Mouse (Mus musculus) thymus, adult 2 months (tissue): ENCODE data around the gene Gm20388. TPM values are rescaled to one million over a fixed set of nuclear protein-coding genes. Genes with fewer than 3 reads are reported as not detected.

Experiments used
- DNase-seq: peaks from one replicate; pipeline ENCODE4 v3.0.0; 2021
- H3K27ac ChIP-seq: fragments of 200-500 bp; 2 replicates; pipeline ENCODE4 v1.5.1; 2012; ENCODE audit warnings: low read length, control low read depth; ENCODE audit not compliant: control insufficient read depth, insufficient read depth
- H3K27me3 ChIP-seq: fragments of 200-500 bp; 2 replicates; pipeline ENCODE4 v1.6.1; 2012; ENCODE audit warnings: mild to moderate bottlenecking, low read length, moderate library complexity, mixed read lengths; ENCODE audit not compliant: control insufficient read depth, insufficient read depth
- H3K36me3 ChIP-seq: fragments of 200-500 bp; 2 replicates; pipeline ENCODE4 v1.6.1; 2012; ENCODE audit warnings: mild to moderate bottlenecking, low read length, moderate library complexity; ENCODE audit not compliant: control insufficient read depth, insufficient read depth
- H3K4me1 ChIP-seq: fragments of 200-500 bp; replicated peaks from 2 replicates; pipeline ENCODE4 v1.6.1; 2012; ENCODE audit warnings: low read length; ENCODE audit not compliant: control insufficient read depth, insufficient read depth
- H3K4me3 ChIP-seq: fragments of 200-500 bp; 2 replicates; pipeline ENCODE4 v1.5.1; 2012; ENCODE audit warnings: mild to moderate bottlenecking, low read length, control low read depth, moderate library complexity; ENCODE audit not compliant: control insufficient read depth, insufficient read depth
- CTCF ChIP-seq: fragments of 200-500 bp; IDR thresholded peaks from 2 replicates; pipeline ENCODE4 v1.5.1; 2012; ENCODE audit warnings: mild to moderate bottlenecking, control low read depth, low read length, moderate library complexity, borderline replicate concordance; ENCODE audit not compliant: control insufficient read depth, poor library complexity, insufficient read depth; ENCODE audit errors: extremely low read depth
- POLR2A ChIP-seq: fragments of 200-500 bp; IDR thresholded peaks from 2 replicates; pipeline ENCODE4 v1.6.1; 2012; ENCODE audit warnings: mild to moderate bottlenecking, low read length, control low read depth, moderate library complexity; ENCODE audit not compliant: control insufficient read depth, poor library complexity, insufficient read depth; ENCODE audit errors: extremely low read depth
- WGBS: fragments of 180-500 bp; shearing (Covaris S2); methylation state at CpG from one replicate; pipeline ENCODE4 v1.1.7; 2018; 5-methylcytosine and 5-hydroxymethylcytosine counted together
- polyA plus RNA-seq: library from polyadenylated mRNA; depleted of rRNA; stranded (reverse); fragments of >200 nt; gene quantifications from 2 replicates; pipeline ENCODE4 v1.2.3, GENCODE M21; 2012

The Gm20388 gene
- polyA plus RNA-seq, 1 experiment: 103 TPM

DNA sequence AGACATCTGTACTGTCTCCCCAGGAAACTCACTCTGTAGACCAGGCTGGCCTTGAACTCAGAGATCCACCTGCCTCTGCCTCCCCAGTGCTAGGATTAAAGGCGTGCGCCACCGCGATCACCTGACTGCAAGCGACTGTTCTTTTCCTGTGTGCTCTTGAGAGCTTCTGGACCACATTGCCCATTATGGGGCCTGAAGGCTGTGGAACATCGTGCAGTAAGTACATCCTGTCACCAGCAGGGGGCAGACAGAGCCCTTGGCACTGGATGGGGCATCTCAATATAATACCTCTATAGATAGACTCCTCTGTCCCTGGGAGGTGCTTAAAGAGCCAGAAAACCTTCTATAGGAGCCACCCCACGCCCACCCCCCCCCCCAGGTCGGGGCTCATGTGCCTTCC lies 2924.3 kb downstream of the Gm20388 start:
- WGBS: 22% methylated on average over 8 of the region's 8 CpGs
- Histone ChIP-seq H3K27ac (no peak overlapping the region), H3K36me3 (no peaks in the 10 kb centered on the region), H3K4me1 (peaks cover 8% of the 10 kb centered on the region), H3K4me3 (no peak overlapping the region), H3K27me3 (no peaks in the 10 kb centered on the region)
- TF ChIP-seq POLR2A: no peak
- peak; percentile 77; the same call in 1 of the 2 replicates for TF ChIP-seq CTCF
- DNase-seq: peak; percentile 72

DNA sequence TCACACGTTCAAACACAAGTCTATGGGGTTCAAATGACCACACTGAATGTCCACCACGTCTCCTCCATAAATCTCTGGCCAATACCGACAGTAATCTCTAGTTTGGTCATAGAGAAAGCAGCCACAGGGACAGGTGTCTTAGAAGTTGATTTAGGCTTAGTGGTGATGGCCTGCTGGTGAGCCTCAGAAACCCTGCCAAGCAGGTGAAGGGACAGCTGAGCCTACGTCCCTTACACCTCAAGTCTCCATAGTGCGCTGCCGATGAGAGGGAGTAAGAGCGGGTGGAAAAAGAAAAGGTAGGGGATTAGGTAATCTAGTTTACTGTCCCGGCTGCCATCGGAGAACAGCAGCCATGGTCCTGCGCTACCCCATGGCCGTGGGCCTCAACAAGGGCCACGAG lies 2925.6 kb downstream of the Gm20388 start:
- Histone ChIP-seq H3K27ac (no peak overlapping the region), H3K4me3 (no peak overlapping the region), H3K4me1 (peaks cover 5% of the 10 kb centered on the region), H3K27me3 (no peaks in the 10 kb centered on the region), H3K36me3 (no peaks in the 10 kb centered on the region)
- DNase-seq: no peak
- WGBS: 93% methylated on average over 12 of the region's 12 CpGs
- no peak for TF ChIP-seq POLR2A

DNA sequence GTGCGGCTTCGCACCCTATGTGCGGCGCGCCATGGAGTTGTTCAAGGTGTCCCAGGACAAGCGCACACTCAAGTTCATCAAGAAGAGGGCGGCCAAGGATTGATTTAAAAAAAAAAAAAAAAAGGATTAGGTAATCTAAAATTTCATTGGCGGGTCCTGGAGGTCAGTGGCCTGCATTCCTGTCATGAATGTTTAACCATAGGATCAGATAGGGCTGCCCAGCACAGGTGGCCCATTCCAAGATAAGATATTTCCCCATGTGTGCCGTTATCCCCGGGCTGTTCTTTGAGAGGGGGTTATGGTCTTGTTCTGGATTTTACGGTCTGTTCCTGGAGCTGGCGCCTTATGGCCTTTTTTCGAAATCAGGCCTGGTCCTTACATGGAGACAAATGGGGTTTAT lies 2926.1 kb downstream of the Gm20388 start:
- no peak overlapping the region for H3K27ac ChIP-seq
- TF ChIP-seq CTCF (no peak), POLR2A (no peak)

DNA sequence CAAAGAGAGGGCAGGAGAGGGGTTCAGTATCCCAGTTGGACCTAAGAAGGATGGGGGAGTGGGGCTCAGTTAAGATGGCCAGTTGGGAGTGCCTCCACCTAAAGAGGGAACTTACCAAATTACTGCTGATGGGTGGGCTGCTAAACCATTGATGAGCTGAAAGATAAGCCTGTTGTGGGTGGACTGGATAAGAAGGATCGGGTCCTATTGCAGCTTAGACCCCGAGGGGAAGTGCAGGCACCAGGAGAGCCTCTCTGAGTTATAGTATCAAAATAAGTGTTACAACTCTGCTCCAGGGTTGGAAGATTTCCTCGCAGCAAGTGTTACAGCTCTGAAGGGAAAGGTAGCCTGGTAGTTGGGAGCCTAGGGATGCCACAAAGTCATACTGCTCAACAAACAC lies 2933.5 kb downstream of the Gm20388 start:
- H3K27me3 ChIP-seq: no peaks in the 10 kb centered on the region
- H3K36me3 ChIP-seq: no peaks in the 10 kb centered on the region
- H3K27ac ChIP-seq: no peak overlapping the region
- DNase-seq: no peak
- no peak for TF ChIP-seq POLR2A
- no peak for TF ChIP-seq CTCF
- peaks cover 5% of the 10 kb centered on the region for H3K4me1 ChIP-seq
- WGBS: 64% methylated on average over 3 of the region's 3 CpGs
- no peak overlapping the region for H3K4me3 ChIP-seq

More for the DNA sequence above, 2926.1 kb downstream of the Gm20388 start:
- Histone ChIP-seq H3K36me3 (no peaks in the 10 kb centered on the region), H3K4me1 (peaks cover 5% of the 10 kb centered on the region), H3K27me3 (no peaks in the 10 kb centered on the region), H3K4me3 (no peak overlapping the region)
- 96% methylated on average over 13 of the region's 13 CpGs for WGBS
- DNase-seq: no peak

DNA sequence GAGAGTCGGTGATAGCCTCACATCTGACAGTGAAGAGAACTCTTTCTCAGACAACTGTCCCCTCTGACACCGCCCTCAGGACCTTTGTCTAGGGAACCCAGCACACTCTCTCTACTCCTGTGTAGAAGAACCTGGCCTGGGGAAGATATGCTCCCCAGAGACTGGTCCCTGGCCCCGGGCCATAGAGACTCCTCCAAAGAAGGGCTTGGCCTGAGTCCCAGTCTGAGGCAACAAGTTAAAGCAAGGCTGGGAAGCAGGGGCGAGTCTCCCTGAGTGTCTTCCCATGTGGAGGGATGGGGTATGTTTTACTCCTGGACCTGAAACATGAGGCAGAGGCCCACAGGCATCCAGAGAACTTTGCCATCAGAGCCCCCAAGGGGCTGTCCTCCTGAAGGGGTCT lies 2935.0 kb downstream of the Gm20388 start:
- H3K27ac ChIP-seq: no peak overlapping the region
- H3K4me1 ChIP-seq: no peaks in the 10 kb centered on the region; the same call in 1 of the 2 replicates
- no peaks in the 10 kb centered on the region for H3K27me3 ChIP-seq
- H3K4me3 ChIP-seq: no peak overlapping the region
- WGBS: 85% methylated on average over 4 of the region's 4 CpGs
- no peaks in the 10 kb centered on the region for H3K36me3 ChIP-seq
- no peak for DNase-seq
- no peak for TF ChIP-seq POLR2A
- TF ChIP-seq CTCF: no peak

DNA sequence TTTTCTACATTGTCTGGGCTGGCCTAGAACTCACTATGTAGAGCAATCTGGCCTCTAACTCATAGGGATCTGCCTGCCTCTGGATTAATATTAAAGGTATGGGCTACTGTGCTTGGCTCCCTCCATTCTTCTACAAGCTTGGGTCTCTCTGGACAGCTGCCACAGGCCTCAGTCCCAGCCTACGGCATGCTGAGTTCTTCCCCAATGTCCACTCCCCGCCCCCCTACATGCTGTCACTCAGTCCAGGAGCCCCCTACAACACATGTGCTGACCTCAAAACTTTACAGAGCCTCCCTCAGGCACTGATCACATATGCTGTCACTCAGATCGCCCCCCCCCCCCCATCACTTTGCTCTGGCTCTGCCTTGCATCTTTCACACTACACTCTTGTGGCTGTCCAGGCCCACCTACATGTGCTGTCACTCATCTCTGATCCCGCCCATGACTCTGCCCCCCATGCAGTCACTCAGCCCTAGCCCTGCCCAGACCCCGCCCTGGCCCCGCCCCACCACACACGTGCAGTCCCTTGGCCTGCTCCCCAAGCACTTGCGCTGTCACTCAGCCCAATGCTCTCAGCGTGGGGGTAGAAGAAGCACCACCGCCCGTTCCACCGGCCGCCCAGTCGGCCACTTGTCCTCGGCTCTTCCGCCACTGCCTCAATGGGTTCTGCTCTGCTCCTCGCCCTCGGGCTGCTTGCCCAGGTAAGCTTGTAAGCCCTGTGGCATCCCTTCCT lies 2937.4 kb downstream of the Gm20388 start, which contains the start of gene Cdh15:
TSS of gene Cdh15 (plus strand) at position 138 of the 733 bp plus-strand sequence.
- no peaks in the 10 kb centered on the region for H3K27me3 ChIP-seq
- H3K4me3 ChIP-seq: no peak within 1 kb of the TSS
- TF ChIP-seq CTCF (no peak), POLR2A (no peak)
- 29% methylated on average over 18 of the region's 18 CpGs for WGBS
- H3K36me3 ChIP-seq: no peaks in the 10 kb centered on the region
- DNase-seq: peak; percentile 29
- H3K4me1 ChIP-seq: no peaks in the 10 kb centered on the region; the same call in 1 of the 2 replicates
- no peak within 1 kb of the TSS for H3K27ac ChIP-seq

DNA sequence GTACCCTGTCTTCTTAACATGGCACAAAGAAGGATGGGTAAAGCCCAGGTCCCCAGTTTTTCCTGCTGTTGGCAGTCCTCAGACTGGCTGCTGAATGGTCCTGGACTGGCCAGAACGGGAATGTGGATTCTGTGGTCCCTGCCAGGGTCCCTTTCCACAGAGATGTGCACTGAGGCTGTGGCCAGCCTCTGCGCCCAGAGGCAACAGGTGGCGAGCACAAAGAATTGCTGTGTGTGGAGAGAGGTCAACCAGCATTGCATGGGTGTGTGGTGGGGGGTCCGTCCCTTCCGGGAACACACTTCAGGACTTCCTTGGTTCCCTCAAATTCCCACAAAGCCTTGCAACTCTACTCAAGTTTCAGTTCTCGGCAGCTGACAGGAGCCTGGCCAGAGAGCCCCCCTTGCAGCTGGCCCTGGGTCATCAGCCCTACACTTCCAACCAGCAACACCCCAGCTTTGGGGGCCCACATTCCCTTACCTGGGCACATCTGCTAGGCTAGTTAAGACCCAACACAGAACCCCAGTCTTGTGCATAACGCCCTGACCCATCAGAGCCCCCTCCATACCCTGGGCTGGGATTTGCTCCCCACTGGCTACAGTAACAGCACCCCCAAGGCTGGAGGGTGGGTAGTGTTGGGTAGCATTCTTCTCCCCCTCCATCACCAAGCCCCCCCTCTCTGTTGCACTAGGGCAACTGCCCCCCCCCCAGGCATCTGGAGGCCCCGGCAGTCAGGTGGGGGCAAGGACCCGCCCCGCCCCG lies 2938.7 kb downstream of the Gm20388 start:
- 93% methylated on average over 9 of the region's 11 CpGs for WGBS
- TF ChIP-seq CTCF: no peak
- TF ChIP-seq POLR2A: no peak

More for the DNA sequence above, 2938.7 kb downstream of the Gm20388 start:
- H3K4me1 ChIP-seq: no peaks in the 10 kb centered on the region; the same call in 1 of the 2 replicates
- H3K27ac ChIP-seq: no peak overlapping the region
- no peaks in the 10 kb centered on the region for H3K36me3 ChIP-seq
- H3K4me3 ChIP-seq: no peak overlapping the region
- no peaks in the 10 kb centered on the region for H3K27me3 ChIP-seq
- no peak for DNase-seq
